Mouse (Mus musculus) kidney, postnatal 25 days (tissue): Measurements from ENCODE around the gene Map2k7.
A peak's percentile ranks its signal among the peaks of the same experiment; 100 is the strongest.

Experiments used
- DNase-seq, 2 experiments: peaks; one replicate each; pipeline ENCODE4 v3.0.0; 2021; ENCODE audit warnings: mixed read lengths in 2 of 2

Gene Map2k7

DNA sequence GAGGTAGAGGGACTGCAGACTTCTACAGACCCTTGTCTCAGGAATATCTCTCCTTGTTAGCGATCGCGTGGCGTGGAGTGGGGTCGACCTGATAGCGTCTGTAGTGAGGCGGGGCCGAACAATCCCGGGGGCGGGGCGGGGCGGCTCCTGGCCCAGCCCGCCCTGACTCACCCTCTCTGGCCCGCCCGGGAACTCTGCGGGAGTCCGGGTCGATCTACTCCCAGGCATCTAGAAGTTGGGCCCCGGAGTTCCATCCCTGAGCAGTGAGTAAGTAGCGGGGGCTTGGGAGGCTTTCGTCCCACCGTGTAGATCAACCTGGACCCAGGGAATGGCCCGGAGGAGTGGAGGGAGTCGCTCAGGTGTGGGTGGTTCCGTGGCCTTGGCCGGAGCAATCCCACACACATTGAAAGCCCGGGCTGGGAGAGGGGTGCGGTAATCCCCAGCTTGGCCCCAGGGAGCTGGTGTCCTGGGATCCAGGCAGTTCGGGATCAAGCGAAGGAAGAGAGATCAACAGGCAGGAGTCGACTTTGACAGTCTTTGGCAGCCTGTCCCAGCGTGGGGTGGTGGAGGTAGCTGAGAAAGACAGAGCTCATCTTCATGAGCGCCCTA lies 11.7 kb upstream of the Map2k7 start, which contains the start of gene Lrrc8e:
Lrrc8e (plus strand) TSS at position 89 of the 609 bp plus-strand sequence.
- peak in 1 of 2 experiments; percentile 60 for DNase-seq

- DNase-seq, result no peak
Measured at GRCm38 (mm10) chr8:4227919-4228318, 10.6 kb upstream of the Map2k7 start.

- no peak for DNase-seq
Measured at GRCm38 (mm10) chr8:4229784-4230183, 8.8 kb upstream of the Map2k7 start.

GRCm38 (mm10) chr8:4230612-4231351 lies 7.8 kb upstream of the Map2k7 start:
- DNase-seq, result no peak

DNA sequence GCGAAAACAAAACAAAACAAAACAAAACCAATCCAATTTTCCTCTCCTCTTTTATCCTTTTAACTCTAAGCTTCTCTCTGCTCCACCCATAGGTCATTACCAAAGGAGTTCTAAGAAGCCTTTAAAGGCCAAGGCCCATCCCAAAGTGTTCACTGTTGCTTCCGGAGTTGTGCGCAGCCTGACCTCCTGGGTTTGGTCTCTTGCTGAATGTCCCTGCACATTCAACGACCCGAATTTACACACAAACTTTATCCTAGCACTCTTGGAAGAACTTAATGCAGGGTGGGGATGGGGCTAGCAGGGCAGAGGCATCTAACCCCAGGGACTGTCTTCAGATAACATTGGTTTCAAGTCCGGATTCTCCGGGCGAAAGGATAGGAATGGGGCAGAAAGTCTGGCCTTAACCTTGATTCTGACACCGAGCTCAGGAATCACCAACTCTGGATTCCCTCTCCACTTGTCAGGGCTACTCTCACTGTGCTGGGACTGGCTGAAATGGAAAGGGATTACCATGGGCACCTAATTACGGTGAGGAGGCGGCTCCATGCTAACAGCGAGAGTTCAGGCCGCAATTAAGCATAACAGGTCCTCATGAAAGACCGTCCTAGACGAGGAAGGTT lies 616 bp upstream of the Map2k7 start:
- DNase-seq, result peak; percentile 33 to 54

DNA sequence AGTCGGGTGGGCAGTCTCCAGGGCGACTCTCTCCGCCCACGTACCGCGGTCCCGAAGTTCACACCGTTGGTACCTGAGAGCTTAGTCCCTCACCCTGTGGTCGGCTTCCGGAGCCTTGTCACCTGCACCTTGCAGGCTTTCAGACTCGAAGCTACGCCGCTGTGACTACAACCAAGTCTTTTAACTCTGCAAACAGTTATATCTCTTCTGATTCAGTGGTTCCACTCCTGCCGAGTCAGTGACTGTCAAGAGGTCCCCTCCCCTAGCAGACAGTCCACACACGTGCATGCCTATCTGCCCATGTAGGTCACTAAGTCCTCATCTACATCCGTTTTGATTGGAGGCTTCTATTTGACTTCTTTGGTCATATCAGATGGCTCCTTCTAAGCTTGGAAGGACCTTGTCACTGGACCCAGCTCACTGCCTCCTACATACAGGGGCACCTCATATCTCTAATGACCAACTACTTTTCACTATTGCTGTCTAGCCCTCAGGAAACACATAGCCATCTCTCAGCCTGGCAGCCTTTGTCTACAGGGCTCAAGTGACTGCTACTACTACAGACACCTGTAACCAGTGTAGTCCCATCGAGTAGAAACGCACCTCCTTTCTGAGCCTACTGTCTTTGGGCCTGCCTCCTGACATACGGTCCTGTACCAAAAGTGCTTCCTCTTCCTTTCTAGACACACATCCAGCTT lies 802 bp downstream of the Map2k7 start:
- peak in 1 of 2 experiments; percentile 22 for DNase-seq

- DNase-seq, result peak in 1 of 2 experiments; percentile 23
Measured at GRCm38 (mm10) chr8:4245061-4245460, 6.5 kb downstream of the Map2k7 start.

- DNase-seq, result peak in 1 of 2 experiments; percentile 38
Measured at GRCm38 (mm10) chr8:4245737-4246136, 7.2 kb downstream of the Map2k7 start.

- no peak for DNase-seq
Measured at GRCm38 (mm10) chr8:4247241-4247640, 8.7 kb downstream of the Map2k7 start.

GRCm38 (mm10) chr8:4247951-4248540 lies 9.5 kb downstream of the Map2k7 start, which contains the start of gene Tgfbr3l:
TSS of gene Tgfbr3l (plus strand) at chr8:4248214.
- peak in 1 of 2 experiments; percentile 34 for DNase-seq

DNA sequence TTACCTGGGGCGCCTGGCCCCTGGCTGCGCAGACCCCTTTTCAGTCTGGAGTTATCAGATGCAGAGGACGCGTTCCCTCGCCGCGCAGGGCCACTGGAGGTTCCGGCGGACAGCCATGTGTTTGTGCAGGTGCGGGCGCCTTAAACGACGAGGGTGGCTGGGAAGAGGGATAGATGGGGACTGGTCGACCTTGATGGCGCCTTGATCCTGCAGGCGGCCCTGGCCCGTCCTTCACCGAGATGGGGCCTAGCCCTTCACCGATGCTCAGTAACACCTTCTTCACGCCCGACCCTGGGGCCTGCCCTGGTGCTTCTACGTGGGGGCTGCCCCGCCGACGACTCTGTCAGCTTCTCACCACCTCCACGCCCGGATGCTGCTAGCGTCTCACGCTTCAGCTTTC lies 10.7 kb downstream of the Map2k7 start:
- DNase-seq, result peak in 1 of 2 experiments; percentile 44

- DNase-seq, result peak; percentile 89
Measured at GRCm38 (mm10) chr8:4250306-4250970, 11.9 kb downstream of the Map2k7 start.

DNA sequence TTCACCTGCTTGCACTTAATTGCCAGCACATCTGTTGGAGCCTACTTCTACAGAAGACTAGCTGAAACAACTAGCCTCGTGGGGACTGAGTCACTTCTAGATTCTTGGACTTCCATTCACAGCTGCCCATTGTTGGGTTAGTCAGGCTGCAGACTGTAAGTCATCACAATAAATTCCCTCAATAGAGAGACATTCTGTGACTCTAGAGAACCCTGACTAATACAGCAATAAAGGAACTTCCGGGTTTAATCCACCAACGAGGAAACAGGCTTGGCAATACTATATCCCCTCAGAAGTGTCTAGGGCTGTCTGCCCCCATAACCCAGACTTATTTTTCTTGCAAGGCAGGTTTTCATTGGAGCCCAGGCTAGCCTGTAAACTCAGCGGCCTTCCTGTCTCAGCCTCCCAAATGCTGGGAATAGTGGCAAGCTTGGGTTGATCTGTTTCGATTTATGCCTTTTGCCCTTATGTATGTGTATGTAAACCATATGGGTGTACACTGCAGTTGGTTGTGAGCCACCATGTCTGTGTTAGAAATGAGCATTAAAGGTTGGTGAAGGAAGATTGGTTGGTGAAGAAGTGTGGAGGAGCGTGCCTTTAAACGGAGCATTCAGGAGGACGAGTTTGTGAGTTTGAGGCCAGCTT lies 13.7 kb downstream of the Map2k7 start:
- DNase-seq, result no peak

DNA sequence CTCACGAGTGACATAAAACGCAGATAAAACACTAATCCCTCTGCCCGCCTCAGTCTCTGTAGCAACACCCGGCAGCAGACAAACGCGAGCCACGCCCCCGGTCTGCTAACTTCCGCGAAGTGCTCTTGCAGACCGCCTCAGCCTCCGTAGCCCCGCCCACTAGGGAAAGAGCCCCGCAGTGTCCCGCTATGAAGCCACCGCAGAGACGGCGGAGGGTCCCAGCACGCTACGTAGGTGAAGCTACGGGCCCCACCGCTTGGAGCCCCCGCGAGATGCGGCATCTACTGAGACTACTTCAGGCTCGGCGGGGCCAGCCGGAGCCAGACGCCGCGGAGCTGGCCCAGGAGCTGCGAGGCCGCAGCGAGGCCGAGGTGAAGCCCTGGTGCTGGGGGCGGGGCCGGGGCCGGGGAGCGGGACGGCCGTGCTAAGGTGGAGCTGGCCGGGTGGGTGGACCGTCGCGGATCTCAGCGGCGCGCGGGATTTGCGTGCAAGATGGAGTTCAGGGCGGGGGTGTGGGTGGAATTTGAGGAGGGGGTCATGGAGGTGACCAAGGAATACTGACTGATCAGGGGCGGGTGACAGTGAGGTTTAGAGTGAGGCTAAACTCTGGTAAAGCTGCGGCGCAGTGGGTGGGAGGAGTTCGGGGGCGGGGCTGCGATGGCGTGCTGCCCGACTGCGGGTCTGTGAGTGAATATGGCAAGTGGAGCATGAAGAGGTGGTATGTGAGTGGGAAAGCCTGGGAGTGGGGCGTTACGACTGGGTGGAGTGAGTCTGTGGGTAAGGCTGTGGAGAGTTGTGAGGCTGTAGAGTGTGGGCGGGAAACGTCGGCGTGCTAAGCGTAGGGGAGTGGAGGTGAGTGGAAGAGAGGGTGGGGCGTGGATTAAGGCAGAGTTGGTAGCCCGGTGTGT lies 14.6 kb downstream of the Map2k7 start, which contains the start of gene Snapc2:
Snapc2 (plus strand) TSS at position 147 of the 908 bp plus-strand sequence.
- DNase-seq, result peak; percentile 98 to 99

- peak; percentile 86 to 90 for DNase-seq
Measured at GRCm38 (mm10) chr8:4254001-4254400, 15.5 kb downstream of the Map2k7 start.

DNA sequence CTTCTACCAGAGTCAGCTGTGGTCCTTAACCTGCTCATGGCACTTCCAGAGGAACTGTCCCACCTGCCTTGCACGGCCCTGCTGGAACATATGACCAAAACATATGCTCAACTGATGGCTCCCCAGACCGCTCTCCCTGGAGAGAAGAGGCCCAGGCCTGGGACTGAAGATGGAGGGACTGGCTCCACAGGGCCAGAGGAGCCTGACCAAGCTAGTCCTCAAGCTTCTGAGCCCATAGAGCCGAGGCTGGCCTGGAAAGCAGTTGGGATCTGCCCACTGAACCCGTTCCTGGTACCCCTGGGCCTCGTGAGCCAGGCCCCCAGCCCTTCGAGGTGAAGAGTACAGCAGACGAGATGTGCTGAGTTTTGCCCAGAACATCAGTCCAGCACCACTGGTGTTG lies 16.9 kb downstream of the Map2k7 start:
- DNase-seq, result peak in 1 of 2 experiments; percentile 30

DNA sequence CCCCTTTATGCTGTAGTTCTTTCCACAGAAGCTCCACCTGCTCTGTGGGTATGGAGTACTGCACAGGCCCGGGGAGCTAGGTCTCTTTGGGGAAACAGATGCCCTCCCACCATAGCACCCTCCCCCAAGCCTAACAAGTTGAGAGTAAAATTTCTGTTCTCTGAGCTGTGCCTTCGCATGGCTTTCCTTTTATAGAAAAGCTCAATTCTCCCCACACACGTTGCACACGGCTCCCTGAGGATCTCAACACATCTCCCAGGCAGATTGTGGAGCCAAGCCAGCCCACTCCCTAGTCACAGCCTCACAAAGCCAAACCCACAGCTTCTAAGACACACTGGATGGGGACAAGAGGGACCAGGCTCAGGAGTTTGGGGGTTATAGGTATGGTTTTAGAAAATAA lies 18.4 kb downstream of the Map2k7 start:
- DNase-seq, result peak in 1 of 2 experiments; percentile 31

DNA sequence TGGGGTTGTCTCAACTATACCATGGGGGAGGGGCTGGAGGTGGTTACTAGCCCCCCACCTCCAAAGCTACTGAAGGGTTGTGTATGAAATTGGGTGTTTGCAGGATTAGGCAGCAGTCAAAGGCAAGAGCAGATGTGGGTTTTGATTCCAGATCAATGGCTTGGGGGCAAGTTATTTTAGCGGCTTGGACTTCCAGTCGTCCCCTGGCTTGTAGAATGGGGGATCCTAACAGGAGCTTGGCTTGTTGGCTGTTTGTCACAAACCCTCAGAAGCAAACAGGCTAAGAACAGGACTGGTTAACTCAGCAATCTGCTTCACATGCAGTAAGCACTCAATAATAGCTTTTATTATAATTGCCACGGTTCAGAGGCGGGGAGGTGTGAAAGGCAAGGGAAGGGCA lies 18.8 kb downstream of the Map2k7 start:
- DNase-seq, result no peak

GRCm38 (mm10) chr8:4258233-4258632 lies 19.7 kb downstream of the Map2k7 start:
- DNase-seq, result peak; percentile 69 to 72

DNA sequence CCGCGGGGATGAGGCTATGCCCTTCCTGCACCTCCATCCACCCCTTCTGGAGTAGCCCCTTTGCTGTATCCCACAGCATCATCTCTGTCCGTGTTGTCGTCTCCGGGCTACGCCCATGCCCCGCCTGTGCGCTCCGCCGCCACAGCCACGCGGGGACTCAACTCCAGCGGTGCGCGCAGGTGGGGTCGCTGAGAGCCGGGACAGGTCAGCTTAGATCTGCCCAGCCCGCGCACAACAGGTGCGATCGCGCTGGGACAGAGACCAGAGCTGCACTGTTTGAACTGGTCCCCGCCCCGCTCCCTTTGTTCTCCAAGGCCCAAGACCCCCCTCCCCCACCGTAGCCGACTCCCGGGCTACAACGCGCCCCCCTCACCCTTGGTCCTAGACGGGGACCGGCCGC lies 20.1 kb downstream of the Map2k7 start:
- DNase-seq, result no peak
